Mouse (Mus musculus): ENCODE data around the gene Selenom.

Selenom gene

GRCm38 (mm10) chr11:3554976-3555375 is 40.5 kb downstream of the Selenom start:
- no peak for DNase-seq

GRCm38 (mm10) chr11:3557852-3558251 is 43.4 kb downstream of the Selenom start:
- no peak for DNase-seq

- DNase-seq = peak; percentile 29 to 62
Observed at GRCm38 (mm10) chr11:3560202-3560601, 45.7 kb downstream of the Selenom start.

- no peak for DNase-seq
Observed at GRCm38 (mm10) chr11:3563853-3564252, 49.4 kb downstream of the Selenom start.

GRCm38 (mm10) chr11:3564451-3564850 is 50.0 kb downstream of the Selenom start:
- DNase-seq = peak in 1 of 2 experiments; percentile 38

- peak in 1 of 2 experiments; percentile 36 for DNase-seq
Observed at GRCm38 (mm10) chr11:3566018-3566417, 51.5 kb downstream of the Selenom start.
